Mouse (Mus musculus): ENCODE measurements at regions not wholly inside any gene's neighbourhood (a gene's known extent, or its start where the extent isn't known, plus 50 kb on each side); places are given as distances from the start of the nearest gene placed in this dataset.
A peak's percentile ranks its signal among the peaks of the same experiment; 100 is the strongest.

- Histone ChIP-seq H3K27me3 (replicated peaks) (0 out of 2 replicates have a peak, but pooled peaks cover 14% of the 10 kb centered on the region), H3K9ac (no peak overlapping the region), H3K9me3 (no peaks in the 10 kb centered on the region), H3K4me2 (no peak overlapping the region), H3K4me3 (replicated peaks) (no peak overlapping the region), H3K27ac (no peak overlapping the region), H3K36me3 (no peaks in the 10 kb centered on the region), H3K4me1 (no peaks in the 10 kb centered on the region)
- no peak for ATAC-seq (ENCODE audit: insufficient read depth, low FRiP score, low read depth)
- WGBS, result 79% methylated on average over 4 of the region's 4 CpGs
These were observed 161.2 kb downstream of the Tfap2c start for GRCm38 (mm10) chr2:172710641-172711040.

DNA sequence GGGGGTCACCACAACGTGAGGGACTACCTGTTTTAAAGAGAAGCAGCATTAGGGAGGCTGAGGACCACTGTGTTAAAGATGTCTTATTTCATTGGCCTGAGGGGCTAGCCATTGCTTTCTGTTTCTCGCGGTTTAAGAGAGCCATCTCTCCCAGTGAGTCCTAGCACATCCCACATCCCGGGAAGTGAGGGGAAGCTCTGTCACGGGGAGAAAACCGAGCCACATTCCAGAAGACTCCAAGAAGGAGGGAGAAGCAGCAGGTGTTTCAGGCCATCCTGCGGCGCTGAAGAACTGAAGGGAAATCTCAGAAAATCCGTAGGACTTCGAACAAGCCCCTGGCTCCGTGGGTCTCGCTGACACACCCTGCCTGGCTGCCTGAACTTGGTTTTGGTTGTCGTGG is 177.3 kb downstream of the Tfap2c start:
- Histone ChIP-seq H3K36me3 (no peaks in the 10 kb centered on the region), H3K27me3 (replicated peaks) (peaks cover 49% of the 10 kb centered on the region), H3K27ac (no peak overlapping the region), H3K4me3 (replicated peaks) (no peak overlapping the region; the same call in 1 of the 2 replicates), H3K4me1 (peaks cover 13% of the 10 kb centered on the region), H3K4me2 (peak overlapping the region; percentile 14; the same call in 1 of the 2 replicates), H3K9ac (no peak overlapping the region), H3K9me3 (no peaks in the 10 kb centered on the region)
- no peak for ATAC-seq (ENCODE audit: insufficient read depth, low FRiP score, low read depth)
- 6% methylated on average over 13 of the region's 13 CpGs for WGBS

GRCm38 (mm10) chr2:172727576-172727975 is 178.2 kb downstream of the Tfap2c start:
- ATAC-seq (ENCODE audit: insufficient read depth, low FRiP score, low read depth), result no peak
- Histone ChIP-seq H3K4me2 (no peak overlapping the region), H3K4me1 (peaks cover 13% of the 10 kb centered on the region), H3K36me3 (no peaks in the 10 kb centered on the region), H3K4me3 (replicated peaks) (no peak overlapping the region; the same call in 1 of the 2 replicates), H3K27ac (no peak overlapping the region), H3K9ac (no peak overlapping the region), H3K9me3 (no peaks in the 10 kb centered on the region), H3K27me3 (replicated peaks) (peaks cover 57% of the 10 kb centered on the region)
- WGBS, result 30% methylated on average over 10 of the region's 10 CpGs

DNA sequence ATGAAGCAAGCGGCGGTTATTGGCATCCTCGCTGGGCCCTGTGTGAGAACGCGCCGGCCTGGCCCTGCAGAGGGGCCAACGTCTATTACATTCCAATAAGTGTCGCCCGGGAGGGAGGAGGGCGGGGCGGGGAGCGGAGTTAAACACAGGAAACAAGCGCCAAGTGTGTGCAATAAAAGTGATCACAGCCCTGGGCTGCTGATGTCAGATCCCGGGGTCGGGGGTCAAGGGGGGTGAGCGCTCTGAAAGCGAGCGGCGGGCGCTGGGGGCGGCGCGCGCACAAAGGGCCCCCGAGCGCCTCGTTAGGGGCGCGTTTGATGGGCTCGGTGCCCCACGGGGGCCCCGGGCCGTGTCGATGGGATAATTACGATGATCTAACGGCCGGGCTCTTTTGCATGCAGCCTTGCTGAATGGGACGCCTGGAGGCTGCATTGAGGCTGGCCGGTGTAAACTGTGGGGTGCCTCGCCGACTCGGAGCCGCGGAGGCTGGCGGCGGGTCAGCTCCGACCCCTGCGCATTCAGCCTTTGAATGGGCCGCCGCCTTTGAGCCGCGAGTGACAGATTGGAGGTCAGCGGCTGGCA is 178.9 kb downstream of the Tfap2c start:
- Histone ChIP-seq H3K9me3 (no peaks in the 10 kb centered on the region), H3K4me1 (peaks cover 13% of the 10 kb centered on the region), H3K36me3 (no peaks in the 10 kb centered on the region), H3K4me3 (replicated peaks) (peak overlapping the region; percentile 33), H3K27ac (no peak overlapping the region), H3K27me3 (replicated peaks) (peaks cover 65% of the 10 kb centered on the region), H3K9ac (no peak overlapping the region), H3K4me2 (peak overlapping the region; percentile 74)
- WGBS, result 1% methylated on average over 53 of the region's 53 CpGs
- 0 out of 2 replicates have a peak, but pooled peaks have one; percentile 51 for ATAC-seq (ENCODE audit: insufficient read depth, low FRiP score, low read depth)

- WGBS, result 67% methylated on average over 4 of the region's 4 CpGs
- H3K27me3 ChIP-seq (replicated peaks), result peaks cover 73% of the 10 kb centered on the region
These were observed 179.8 kb downstream of the Tfap2c start for GRCm38 (mm10) chr2:172729151-172729550.

GRCm38 (mm10) chr2:172729741-172730140 is 180.3 kb downstream of the Tfap2c start:
- Histone ChIP-seq H3K27me3 (replicated peaks) (peaks cover 76% of the 10 kb centered on the region), H3K4me2 (no peak overlapping the region), H3K9me3 (no peaks in the 10 kb centered on the region), H3K4me3 (replicated peaks) (no peak overlapping the region), H3K27ac (no peak overlapping the region), H3K36me3 (no peaks in the 10 kb centered on the region), H3K4me1 (peaks cover 13% of the 10 kb centered on the region), H3K9ac (no peak overlapping the region)
- ATAC-seq (ENCODE audit: insufficient read depth, low FRiP score, low read depth), result no peak
- WGBS, result 66% methylated on average over 9 of the region's 9 CpGs

More at GRCm38 (mm10) chr2:172729151-172729550, 179.8 kb downstream of the Tfap2c start:
- peaks cover 13% of the 10 kb centered on the region for H3K4me1 ChIP-seq
- H3K27ac ChIP-seq, result no peak overlapping the region
- H3K9me3 ChIP-seq, result no peaks in the 10 kb centered on the region
- peak overlapping the region; percentile 74; the same call in 1 of the 2 replicates for H3K4me2 ChIP-seq
- H3K36me3 ChIP-seq, result no peaks in the 10 kb centered on the region
- no peak overlapping the region for H3K4me3 ChIP-seq (replicated peaks)
- no peak for ATAC-seq (ENCODE audit: insufficient read depth, low FRiP score, low read depth)
- no peak overlapping the region for H3K9ac ChIP-seq

DNA sequence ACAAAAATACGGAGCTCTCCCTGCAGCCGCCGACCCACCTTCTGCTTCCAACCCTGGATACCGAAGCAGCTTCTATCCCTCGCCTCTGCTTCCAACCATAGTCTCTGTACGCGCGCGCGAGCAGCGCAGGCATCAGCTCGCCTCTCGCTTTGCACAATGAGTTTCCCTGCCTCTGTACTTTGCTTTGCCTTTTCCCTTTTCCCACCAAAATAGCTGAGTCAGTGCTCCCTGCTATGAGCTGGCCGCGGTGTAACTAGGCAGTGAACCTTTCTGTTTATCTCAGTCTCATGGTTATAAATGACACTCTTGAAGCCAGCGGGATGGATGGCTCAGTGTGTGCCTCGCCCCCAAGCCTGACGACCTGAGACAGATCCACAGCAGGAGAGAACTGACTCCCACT is 182.0 kb downstream of the Tfap2c start:
- Histone ChIP-seq H3K4me3 (replicated peaks) (no peak overlapping the region), H3K36me3 (no peaks in the 10 kb centered on the region), H3K27ac (no peak overlapping the region), H3K9me3 (no peaks in the 10 kb centered on the region), H3K4me2 (peak overlapping the region; percentile 29; the same call in 1 of the 2 replicates), H3K27me3 (replicated peaks) (peaks cover 89% of the 10 kb centered on the region), H3K9ac (no peak overlapping the region), H3K4me1 (peaks cover 13% of the 10 kb centered on the region)
- peak; percentile 50; the same call in 1 of the 2 replicates for ATAC-seq (ENCODE audit: insufficient read depth, low FRiP score, low read depth)
- under 1% methylated on average over 18 of the region's 18 CpGs for WGBS

DNA sequence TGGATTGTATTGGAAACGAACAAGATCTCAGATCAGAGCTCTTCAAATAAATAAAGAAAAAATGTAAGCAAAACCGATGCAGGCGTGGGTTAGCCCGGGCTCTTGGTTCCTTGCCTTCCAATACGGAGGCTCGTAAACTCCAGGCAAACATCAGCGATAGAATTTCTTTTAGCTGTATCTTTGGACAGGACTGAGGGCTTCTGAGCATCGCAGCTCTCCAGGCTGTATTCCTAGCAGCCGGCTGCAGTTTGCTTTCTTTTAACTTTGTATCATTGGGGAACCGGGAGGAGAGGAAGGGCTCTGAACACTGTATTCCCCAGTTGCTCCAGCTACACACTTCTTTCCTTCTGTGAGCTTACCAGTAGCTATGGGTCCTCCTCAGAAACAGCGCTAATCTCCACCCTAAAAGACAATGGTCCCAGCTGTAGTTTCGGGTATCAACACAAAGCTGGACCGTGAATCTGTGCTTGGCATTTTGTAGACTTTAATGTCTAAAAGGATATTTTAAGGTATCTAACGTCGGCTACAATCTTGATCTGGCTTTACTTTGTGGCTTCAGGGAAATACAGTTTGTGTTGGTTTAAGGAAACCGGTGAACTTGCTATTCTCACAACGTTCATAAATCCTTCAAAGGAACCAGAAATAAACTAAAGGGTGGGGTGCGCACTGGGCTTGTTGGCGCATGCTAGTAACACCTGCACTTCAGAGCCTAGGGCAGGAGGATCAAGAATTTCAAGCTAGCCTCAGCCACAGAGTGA is 183.2 kb downstream of the Tfap2c start:
- H3K9ac ChIP-seq, result no peak overlapping the region
- no peak overlapping the region; the same call in 1 of the 2 replicates for H3K27ac ChIP-seq
- no peaks in the 10 kb centered on the region for H3K36me3 ChIP-seq
- H3K4me3 ChIP-seq (replicated peaks), result no peak overlapping the region
- no peak for ATAC-seq (ENCODE audit: insufficient read depth, low FRiP score, low read depth)
- 6% methylated on average over 19 of the region's 19 CpGs for WGBS
- no peaks in the 10 kb centered on the region for H3K9me3 ChIP-seq
- H3K4me2 ChIP-seq, result no peak overlapping the region
- peaks cover 13% of the 10 kb centered on the region for H3K4me1 ChIP-seq
- H3K27me3 ChIP-seq (replicated peaks), result peaks cover 82% of the 10 kb centered on the region

DNA sequence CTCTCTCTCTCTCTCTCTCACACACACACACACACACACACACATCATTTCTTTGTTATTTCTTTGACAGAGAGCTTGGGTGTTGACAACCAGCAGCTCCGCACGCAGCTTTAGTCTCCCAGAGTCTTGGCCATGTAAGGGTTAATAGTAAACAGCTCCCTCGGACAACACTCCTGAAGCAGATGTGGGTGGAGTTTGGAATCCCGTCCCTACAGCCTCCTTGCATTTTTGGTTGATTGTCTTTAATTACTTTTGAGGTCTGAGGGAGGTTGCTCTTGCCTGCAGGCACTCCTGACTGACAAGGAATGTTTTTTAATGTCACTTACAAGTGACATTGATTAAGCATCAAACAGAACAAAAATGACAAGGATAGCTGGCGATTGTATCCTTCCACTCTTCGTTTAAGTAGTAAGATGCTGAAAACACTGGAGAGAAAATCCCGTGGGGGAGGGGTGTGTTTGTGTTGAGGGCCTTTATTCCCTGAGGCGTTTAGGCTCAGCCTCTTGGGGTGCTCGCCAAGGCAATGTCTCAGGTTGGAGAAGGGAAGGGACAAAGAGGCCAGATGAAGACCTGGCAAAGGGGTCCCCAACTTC is 184.1 kb downstream of the Tfap2c start:
- no peaks in the 10 kb centered on the region for H3K36me3 ChIP-seq
- ATAC-seq (ENCODE audit: insufficient read depth, low FRiP score, low read depth), result no peak
- no peak overlapping the region for H3K27ac ChIP-seq
- WGBS, result 10% methylated on average over 9 of the region's 9 CpGs
- H3K4me2 ChIP-seq, result no peak overlapping the region
- peaks cover 80% of the 10 kb centered on the region for H3K27me3 ChIP-seq (replicated peaks)
- no peak overlapping the region for H3K9ac ChIP-seq
- H3K4me1 ChIP-seq, result peaks cover 6% of the 10 kb centered on the region
- no peak overlapping the region for H3K4me3 ChIP-seq (replicated peaks)
- H3K9me3 ChIP-seq, result no peaks in the 10 kb centered on the region

DNA sequence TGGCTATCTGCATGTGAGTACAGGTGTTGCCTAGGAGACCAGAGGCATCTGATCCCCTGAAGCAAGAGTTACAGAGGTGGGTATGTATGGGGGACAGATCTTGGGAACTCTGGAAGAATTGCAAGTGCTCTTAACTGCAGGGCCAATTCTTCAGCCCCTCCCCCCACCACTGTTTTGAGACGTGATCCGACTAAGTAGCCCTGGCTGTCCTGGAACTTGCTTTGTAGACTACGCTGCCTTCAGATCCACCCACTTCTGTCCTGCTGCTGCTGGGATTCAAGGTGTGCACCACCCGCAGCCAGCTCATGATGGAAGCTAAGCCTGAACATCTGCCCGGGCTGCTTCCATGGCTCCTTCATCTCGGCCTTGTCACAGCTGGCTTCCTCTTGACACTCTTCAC is 186.2 kb downstream of the Tfap2c start:
- ATAC-seq (ENCODE audit: insufficient read depth, low FRiP score, low read depth), result no peak
- Histone ChIP-seq H3K4me1 (peaks cover 9% of the 10 kb centered on the region; the same call in 1 of the 2 replicates), H3K27me3 (replicated peaks) (peaks cover 77% of the 10 kb centered on the region), H3K4me3 (replicated peaks) (no peak overlapping the region), H3K27ac (no peak overlapping the region), H3K9me3 (no peaks in the 10 kb centered on the region), H3K36me3 (no peaks in the 10 kb centered on the region), H3K4me2 (no peak overlapping the region), H3K9ac (no peak overlapping the region)
- WGBS, result 15% methylated on average over 6 of the region's 6 CpGs

DNA sequence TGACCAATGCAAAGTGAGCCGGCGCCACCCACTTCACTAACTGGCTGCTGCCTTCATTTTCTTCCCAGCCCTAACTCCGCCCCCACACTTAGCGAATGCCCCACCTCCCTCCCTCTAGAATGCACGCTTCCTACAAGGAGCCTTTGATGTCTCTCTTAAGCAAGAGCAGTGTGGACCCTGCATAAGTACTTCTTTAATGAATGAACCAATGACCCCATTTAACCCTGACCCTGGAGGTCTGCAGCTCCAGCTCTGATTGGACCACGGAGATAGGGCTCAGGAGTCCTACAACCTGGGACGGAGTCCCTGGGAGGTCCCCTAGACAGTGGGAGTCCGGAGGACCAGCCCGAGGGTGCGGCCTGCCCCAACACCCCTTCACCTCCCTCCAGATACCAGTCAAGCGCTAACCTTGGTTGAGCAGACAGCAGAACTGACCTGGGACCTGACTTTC is 189.7 kb downstream of the Tfap2c start:
- WGBS, result 13% methylated on average over 11 of the region's 11 CpGs
- no peak overlapping the region for H3K27ac ChIP-seq
- H3K27me3 ChIP-seq (replicated peaks), result peaks cover 53% of the 10 kb centered on the region
- no peak overlapping the region for H3K4me2 ChIP-seq
- H3K9ac ChIP-seq, result no peak overlapping the region
- no peaks in the 10 kb centered on the region for H3K9me3 ChIP-seq
- no peaks in the 10 kb centered on the region for H3K36me3 ChIP-seq
- H3K4me1 ChIP-seq, result 0 out of 2 replicates have a peak, but pooled peaks cover 4% of the 10 kb centered on the region
- H3K4me3 ChIP-seq (replicated peaks), result no peak overlapping the region
- ATAC-seq (ENCODE audit: insufficient read depth, low FRiP score, low read depth), result no peak

GRCm38 (mm10) chr2:172739529-172739928 is 190.1 kb downstream of the Tfap2c start:
- WGBS, result 14% methylated on average over 19 of the region's 19 CpGs
- Histone ChIP-seq H3K27me3 (replicated peaks) (peaks cover 51% of the 10 kb centered on the region), H3K4me3 (replicated peaks) (no peak overlapping the region), H3K9ac (no peak overlapping the region), H3K27ac (no peak overlapping the region), H3K4me1 (0 out of 2 replicates have a peak, but pooled peaks cover 4% of the 10 kb centered on the region), H3K4me2 (no peak overlapping the region), H3K36me3 (no peaks in the 10 kb centered on the region), H3K9me3 (no peaks in the 10 kb centered on the region)
- no peak for ATAC-seq (ENCODE audit: insufficient read depth, low FRiP score, low read depth)
